Mouse (Mus musculus) limb, embryonic 15.5 days (tissue): ENCODE data around the gene Pbx4. TPM values are rescaled to one million over a fixed set of nuclear protein-coding genes. Genes with fewer than 3 reads are reported as not detected.
A peak's percentile ranks its signal among the peaks of the same experiment; 100 is the strongest.

Experiments
- ATAC-seq: fragments of 200-750 bp; cut with Nextera tagmentation; 2 replicates; pipeline ENCODE4 v1.8.0; 2017; ENCODE audit warnings: low read depth, moderate TSS enrichment; ENCODE audit not compliant: insufficient number of reproducible peaks, low FRiP score, low TSS enrichment
- H3K27ac ChIP-seq: fragments of 300-500 bp; sonication (generic); 2 replicates; pipeline ENCODE4 v1.5.1; 2015; ENCODE audit warnings: moderate library complexity, mild to moderate bottlenecking, inconsistent platforms
- H3K27me3 ChIP-seq: fragments of 300-500 bp; sonication (generic); 2 replicates; pipeline ENCODE4 v1.6.1; 2015; ENCODE audit warnings: inconsistent platforms
- H3K36me3 ChIP-seq: fragments of 300-500 bp; sonication (generic); 2 replicates; pipeline ENCODE4 v1.6.1; 2015; ENCODE audit warnings: inconsistent platforms
- H3K4me1 ChIP-seq: fragments of 300-500 bp; sonication (generic); 2 replicates; pipeline ENCODE4 v1.6.1; 2015; ENCODE audit warnings: inconsistent platforms
- H3K4me2 ChIP-seq: fragments of 300-500 bp; sonication (generic); 2 replicates; pipeline ENCODE4 v1.6.1; 2015; ENCODE audit warnings: mild to moderate bottlenecking, inconsistent platforms
- H3K4me3 ChIP-seq: fragments of 300-500 bp; sonication (generic); 2 replicates; pipeline ENCODE4 v1.5.1; 2015; ENCODE audit warnings: mild to moderate bottlenecking, inconsistent platforms
- H3K9ac ChIP-seq: fragments of 300-500 bp; sonication (generic); 2 replicates; pipeline ENCODE4 v1.6.1; 2015; ENCODE audit warnings: inconsistent platforms
- H3K9me3 ChIP-seq: fragments of 300-500 bp; sonication (generic); 2 replicates; pipeline ENCODE4 v1.6.1; 2016; ENCODE audit warnings: inconsistent platforms
- WGBS: fragments of 180-500 bp; shearing (Covaris S2); methylation state at CpG from one replicate; pipeline ENCODE4 v1.1.7; 2015; 5-methylcytosine and 5-hydroxymethylcytosine counted together
- polyA plus RNA-seq: library from polyadenylated mRNA; unstranded; fragments of >200 nt; fragmentation: Nextera tagmentation; extraction: Ambion mirVana; gene quantifications from 2 replicates; pipeline ENCODE4 v1.2.1, GENCODE M21; 2015

Gene Pbx4
- polyA plus RNA-seq, 1 experiment from 2014 or later, result 4.7 TPM

- no peaks in the 10 kb centered on the region for H3K9me3 ChIP-seq
- no peaks in the 10 kb centered on the region for H3K36me3 ChIP-seq
- H3K27me3 ChIP-seq, result peaks cover 64% of the 10 kb centered on the region
- H3K27ac ChIP-seq, result no peak overlapping the region
- 52% methylated on average over 3 of the region's 3 CpGs for WGBS
- peaks cover 40% of the 10 kb centered on the region for H3K4me1 ChIP-seq
- no peak overlapping the region for H3K9ac ChIP-seq
- no peak overlapping the region for H3K4me2 ChIP-seq
- no peak for ATAC-seq
- no peak overlapping the region for H3K4me3 ChIP-seq
Observed at GRCm38 (mm10) chr8:69877992-69878391, 45.7 kb downstream of the Pbx4 start.

DNA sequence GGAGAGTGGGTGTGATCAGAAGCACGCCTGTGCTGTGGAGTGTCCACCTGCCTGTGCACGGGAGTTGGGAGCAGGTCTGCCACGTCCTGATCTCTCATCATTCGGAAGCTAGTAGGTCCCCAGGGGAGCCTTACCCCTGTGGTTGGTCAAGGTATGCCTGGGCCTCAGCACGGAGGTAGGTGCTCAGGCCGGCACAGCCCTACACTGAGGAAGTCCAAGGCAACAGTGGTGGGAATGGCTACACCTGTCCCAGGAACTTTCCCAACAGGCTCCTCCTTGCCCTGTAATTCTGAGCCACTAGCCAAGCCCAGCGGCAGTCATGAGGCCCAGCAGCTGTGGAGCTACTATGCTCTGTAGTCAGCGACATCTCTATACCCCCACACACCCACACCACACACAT, 47.4 kb downstream of the Pbx4 start:
- 60% methylated on average over 8 of the region's 8 CpGs for WGBS
- no peak overlapping the region for H3K27ac ChIP-seq
- H3K27me3 ChIP-seq, result peaks cover 81% of the 10 kb centered on the region
- no peaks in the 10 kb centered on the region for H3K9me3 ChIP-seq
- H3K4me1 ChIP-seq, result peaks cover 41% of the 10 kb centered on the region
- H3K36me3 ChIP-seq, result no peaks in the 10 kb centered on the region
- ATAC-seq, result no peak
- no peak overlapping the region for H3K4me2 ChIP-seq
- no peak overlapping the region for H3K4me3 ChIP-seq
- no peak overlapping the region for H3K9ac ChIP-seq

DNA sequence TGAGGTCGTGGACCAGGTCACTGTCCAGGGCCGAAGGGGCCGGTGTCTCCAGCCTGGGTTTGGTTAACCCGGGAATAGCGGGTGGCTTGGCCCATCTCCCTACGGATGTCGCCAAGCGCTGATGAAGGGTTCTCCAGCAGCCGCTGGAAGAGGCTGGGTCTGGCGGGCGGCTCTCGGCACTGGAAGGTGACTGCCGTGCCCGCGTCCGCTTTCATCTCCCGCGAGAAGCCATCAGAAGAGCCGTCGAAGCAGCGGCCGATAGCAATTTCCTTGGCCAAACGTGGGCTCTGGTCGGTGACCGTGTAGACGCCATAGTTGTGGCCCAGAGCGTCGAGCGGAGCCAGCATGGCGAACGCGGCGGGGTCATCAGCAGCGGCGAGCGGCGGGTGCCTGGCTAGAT, 48.5 kb downstream of the Pbx4 start:
- Histone ChIP-seq H3K4me1 (peaks cover 45% of the 10 kb centered on the region), H3K9ac (no peak overlapping the region), H3K27ac (no peak overlapping the region), H3K36me3 (no peaks in the 10 kb centered on the region), H3K4me2 (peak overlapping the region; percentile 64), H3K4me3 (peak overlapping the region; percentile 43), H3K27me3 (peaks cover 92% of the 10 kb centered on the region), H3K9me3 (no peaks in the 10 kb centered on the region)
- no peak for ATAC-seq
- WGBS, result 13% methylated on average over 37 of the region's 37 CpGs

GRCm38 (mm10) chr8:69881261-69881865, 49.1 kb downstream of the Pbx4 start:
- Histone ChIP-seq H3K36me3 (no peaks in the 10 kb centered on the region), H3K4me3 (peak overlapping the region; percentile 43), H3K9me3 (no peaks in the 10 kb centered on the region), H3K4me2 (peak overlapping the region; percentile 64), H3K27me3 (peaks cover 95% of the 10 kb centered on the region), H3K4me1 (peaks cover 49% of the 10 kb centered on the region), H3K27ac (no peak overlapping the region), H3K9ac (no peak overlapping the region)
- WGBS, result 19% methylated on average over 79 of the region's 79 CpGs
- no peak for ATAC-seq

DNA sequence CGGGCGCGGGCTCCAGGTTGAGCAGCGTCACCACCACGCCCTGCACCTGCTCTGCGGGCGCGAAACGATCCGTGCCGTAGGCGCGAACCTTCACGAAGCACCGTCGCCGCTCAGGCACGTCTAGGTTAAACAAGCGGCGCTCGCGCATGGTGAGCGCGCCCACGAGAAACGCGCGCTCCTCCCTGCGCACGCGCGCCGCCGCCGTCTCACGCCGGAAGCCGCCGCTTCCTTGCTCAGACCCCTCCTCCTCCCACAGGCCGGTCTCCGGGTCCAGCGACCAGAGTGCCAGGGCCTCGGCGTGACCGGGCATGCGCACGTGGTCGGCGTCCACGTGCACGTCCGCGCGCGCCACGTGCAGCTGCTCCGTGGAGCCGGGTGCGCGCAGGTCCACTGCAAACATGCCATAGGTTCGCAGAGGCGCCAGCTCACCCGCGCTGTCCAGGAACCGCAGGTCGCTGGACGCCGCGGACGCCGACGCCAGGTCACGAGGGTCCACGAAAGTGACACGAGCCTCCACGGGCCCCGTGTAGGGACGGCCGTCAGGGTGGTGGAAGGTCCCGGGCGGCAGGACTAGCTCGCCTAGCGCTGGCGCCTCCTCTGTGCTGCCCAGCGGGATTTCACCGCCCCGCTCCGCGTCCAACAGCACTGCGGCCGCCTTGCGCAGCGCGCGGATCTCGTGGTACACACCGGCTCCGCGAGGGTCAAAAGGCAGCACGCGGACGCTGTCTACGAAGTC, 49.9 kb downstream of the Pbx4 start:
- H3K4me2 ChIP-seq, result peak overlapping the region; percentile 64
- ATAC-seq, result no peak
- no peaks in the 10 kb centered on the region for H3K9me3 ChIP-seq
- peaks cover 52% of the 10 kb centered on the region for H3K4me1 ChIP-seq
- no peaks in the 10 kb centered on the region for H3K36me3 ChIP-seq
- H3K27me3 ChIP-seq, result peaks cover 97% of the 10 kb centered on the region
- 5% methylated on average over 103 of the region's 103 CpGs for WGBS
- no peak overlapping the region for H3K9ac ChIP-seq
- H3K27ac ChIP-seq, result no peak overlapping the region
- H3K4me3 ChIP-seq, result peak overlapping the region; percentile 43

DNA sequence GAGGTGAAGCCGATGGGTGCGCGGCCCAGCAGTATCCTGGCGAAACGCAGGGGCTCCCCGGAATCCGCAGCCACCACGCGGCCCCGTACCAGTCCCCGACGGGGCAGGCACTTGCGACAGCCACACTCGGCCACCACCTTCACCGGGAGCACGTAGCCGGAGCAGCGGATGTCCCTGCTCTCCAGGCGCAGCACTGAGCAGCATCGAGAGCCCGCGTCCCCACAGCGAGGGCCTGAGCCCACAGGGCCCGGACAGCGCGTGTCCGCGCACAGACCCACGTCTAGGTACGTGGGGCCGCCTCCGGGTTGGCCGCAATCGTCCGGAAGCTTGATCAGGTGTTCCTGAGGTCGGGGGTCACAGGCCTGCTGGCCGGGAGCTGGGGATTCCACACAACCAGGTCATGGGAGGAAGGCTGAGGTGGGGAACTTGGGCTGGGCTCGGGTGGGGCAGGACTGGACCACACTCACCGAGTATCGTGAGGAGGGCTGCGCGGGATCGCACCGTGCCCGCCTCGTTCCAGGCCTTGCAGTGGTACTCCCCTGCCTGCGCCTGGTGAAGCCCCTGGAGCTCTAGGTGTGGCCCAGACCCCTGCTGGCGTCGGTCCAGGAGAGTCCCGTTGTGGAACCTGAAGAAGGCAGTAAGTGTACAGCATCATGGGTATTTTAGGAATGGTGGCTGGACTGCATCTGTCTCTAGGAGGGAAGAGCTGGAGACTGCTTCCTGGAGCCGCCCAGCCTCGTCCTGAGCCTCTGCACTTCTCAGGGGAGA, 50.7 kb downstream of the Pbx4 start:
- Histone ChIP-seq H3K4me2 (peak overlapping the region; percentile 64), H3K4me3 (peak overlapping the region; percentile 43), H3K27me3 (peaks cover 99% of the 10 kb centered on the region), H3K36me3 (no peaks in the 10 kb centered on the region), H3K9me3 (no peaks in the 10 kb centered on the region), H3K27ac (no peak overlapping the region), H3K9ac (no peak overlapping the region), H3K4me1 (peaks cover 58% of the 10 kb centered on the region)
- no peak for ATAC-seq
- 14% methylated on average over 52 of the region's 52 CpGs for WGBS

DNA sequence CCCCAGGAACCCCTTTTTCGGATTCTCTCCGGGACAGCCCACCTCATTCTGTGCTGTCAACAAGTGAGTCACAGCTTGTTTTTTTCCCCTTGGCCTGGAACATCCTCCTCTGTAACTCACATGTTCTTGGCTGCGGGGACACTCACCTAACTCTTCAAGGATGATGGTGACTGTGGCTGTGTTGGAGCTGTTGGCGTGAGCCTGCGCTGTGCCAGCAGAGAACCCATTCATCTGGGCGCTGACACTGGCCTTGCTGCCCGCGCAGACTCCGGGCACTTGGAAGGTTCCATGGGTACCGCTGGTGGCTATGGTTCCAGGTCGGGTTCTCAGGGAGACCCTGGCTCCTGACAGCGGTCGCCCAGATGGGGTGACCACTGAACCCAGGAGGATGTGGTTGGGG, 51.9 kb downstream of the Pbx4 start:
- Histone ChIP-seq H3K4me3 (no peak overlapping the region), H3K4me1 (peaks cover 64% of the 10 kb centered on the region), H3K27ac (no peak overlapping the region), H3K4me2 (no peak overlapping the region), H3K36me3 (no peaks in the 10 kb centered on the region), H3K27me3 (peaks cover 100% of the 10 kb centered on the region), H3K9ac (no peak overlapping the region), H3K9me3 (no peaks in the 10 kb centered on the region)
- ATAC-seq, result no peak
- WGBS, result 59% methylated on average over 13 of the region's 13 CpGs

DNA sequence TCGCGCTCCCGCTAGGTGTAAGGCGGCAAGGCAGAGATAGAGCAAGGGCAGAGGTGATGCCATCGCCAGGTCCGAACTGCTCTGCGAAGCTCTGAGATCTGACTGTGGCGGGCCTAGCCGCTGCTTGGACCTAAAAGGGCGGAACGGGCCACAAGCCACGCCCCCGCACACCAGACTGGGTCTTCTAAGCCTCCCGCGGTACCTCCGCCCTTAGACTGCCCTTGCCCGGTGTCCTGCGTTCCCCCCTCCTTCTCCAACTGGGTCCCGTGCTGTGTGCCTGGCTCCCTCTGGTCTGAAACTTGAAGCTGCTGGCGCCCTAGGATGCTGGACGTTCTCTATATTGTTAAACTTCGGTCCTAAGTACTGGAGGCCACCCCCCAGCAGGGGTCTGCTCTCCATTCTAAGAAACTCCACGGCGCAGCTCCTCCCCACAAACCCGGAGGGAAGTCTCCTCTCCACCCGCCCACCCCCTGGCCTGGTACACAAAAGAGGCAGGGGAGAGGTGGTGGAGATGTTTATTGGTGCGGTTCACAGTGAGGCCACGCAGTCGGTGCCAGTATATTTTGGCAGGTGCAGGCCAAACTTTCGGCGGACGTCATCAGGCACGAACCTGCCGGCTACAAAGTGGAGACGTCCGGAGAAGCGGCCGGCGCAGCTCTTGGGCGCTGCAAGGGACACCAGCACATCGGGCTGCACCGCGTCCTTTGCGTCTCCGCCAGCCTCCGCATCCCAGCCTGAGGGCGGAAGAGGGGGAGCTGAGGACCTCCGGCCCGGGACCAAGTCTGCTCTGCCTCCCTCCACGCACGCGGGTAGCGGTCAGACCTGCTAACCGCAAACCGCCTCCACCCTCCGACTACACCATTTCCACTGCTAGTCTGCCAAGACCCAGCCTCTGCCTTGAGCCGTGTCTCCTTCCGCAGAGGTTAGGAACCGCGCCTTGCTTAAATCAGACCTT, 55.3 kb downstream of the Pbx4 start, which contains the start of gene Cilp2:
Gene Cilp2, minus strand, starts transcription at position 399 of the 955 bp plus-strand sequence.
- peak; percentile 11; the same call in 1 of the 2 replicates for ATAC-seq
- peak within 1 kb of the TSS; percentile 59 for H3K4me2 ChIP-seq
- no peaks in the 10 kb centered on the region for H3K9me3 ChIP-seq
- peaks cover 53% of the 10 kb centered on the region for H3K4me1 ChIP-seq
- no peak within 1 kb of the TSS for H3K9ac ChIP-seq
- H3K36me3 ChIP-seq, result 0 out of 2 replicates have a peak, but pooled peaks cover 4% of the 10 kb centered on the region
- no peak within 1 kb of the TSS for H3K27ac ChIP-seq
- WGBS, result under 1% methylated on average over 60 of the region's 60 CpGs
- peaks cover 92% of the 10 kb centered on the region for H3K27me3 ChIP-seq
- peak within 1 kb of the TSS; percentile 38 for H3K4me3 ChIP-seq

- Histone ChIP-seq H3K4me3 (peak overlapping the region; percentile 38), H3K4me1 (peaks cover 46% of the 10 kb centered on the region), H3K36me3 (peaks cover 11% of the 10 kb centered on the region; the same call in 1 of the 2 replicates), H3K4me2 (peak overlapping the region; percentile 59), H3K9me3 (no peaks in the 10 kb centered on the region), H3K9ac (no peak overlapping the region), H3K27me3 (peaks cover 84% of the 10 kb centered on the region), H3K27ac (no peak overlapping the region)
- 8% methylated on average over 24 of the region's 24 CpGs for WGBS
- ATAC-seq, result no peak
Observed at GRCm38 (mm10) chr8:69888244-69888866, 56.1 kb downstream of the Pbx4 start.

- Histone ChIP-seq H3K4me2 (peak overlapping the region; percentile 59), H3K4me3 (peak overlapping the region; percentile 38), H3K27ac (no peak overlapping the region), H3K4me1 (peaks cover 46% of the 10 kb centered on the region), H3K9me3 (no peaks in the 10 kb centered on the region), H3K27me3 (peaks cover 79% of the 10 kb centered on the region), H3K9ac (no peak overlapping the region), H3K36me3 (peaks cover 17% of the 10 kb centered on the region; the same call in 1 of the 2 replicates)
- WGBS, result 6% methylated on average over 32 of the region's 32 CpGs
- no peak for ATAC-seq
Observed at GRCm38 (mm10) chr8:69888902-69889301, 56.6 kb downstream of the Pbx4 start.

DNA sequence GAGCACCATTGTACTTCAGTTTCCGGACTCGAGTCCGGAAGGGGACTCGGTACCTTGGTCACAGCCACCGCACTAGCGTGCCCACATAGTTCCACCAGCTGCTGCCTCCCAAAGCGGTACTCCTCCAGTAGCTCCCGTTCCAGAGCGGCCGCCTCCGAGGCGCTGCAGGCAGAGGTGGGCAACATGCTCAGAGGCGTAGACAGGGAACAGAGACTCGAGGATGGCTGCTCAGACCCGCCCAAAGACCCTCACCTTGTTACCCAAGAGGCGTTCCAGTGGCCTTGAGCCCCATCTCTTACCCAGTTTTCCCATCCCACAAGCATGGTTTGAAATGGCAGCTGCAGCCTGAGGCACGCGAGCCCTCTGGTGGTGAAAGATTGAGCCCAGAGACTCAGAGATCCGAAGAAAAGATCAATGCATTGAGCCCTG, 58.5 kb downstream of the Pbx4 start:
- ATAC-seq, result no peak
- 30% methylated on average over 19 of the region's 19 CpGs for WGBS
- Histone ChIP-seq H3K4me3 (no peak overlapping the region), H3K36me3 (peaks cover 26% of the 10 kb centered on the region), H3K4me2 (no peak overlapping the region), H3K9me3 (no peaks in the 10 kb centered on the region), H3K4me1 (peaks cover 40% of the 10 kb centered on the region), H3K27ac (no peak overlapping the region), H3K27me3 (peaks cover 59% of the 10 kb centered on the region), H3K9ac (no peak overlapping the region)
